Mouse (Mus musculus) cortical plate, adult 2 months (tissue): Measurements from ENCODE around the gene Sec31b.

Source experiments
- CTCF ChIP-seq: fragments of 200-500 bp; IDR thresholded peaks from 2 replicates; pipeline ENCODE4 v1.5.1; 2011; ENCODE audit warnings: mild to moderate bottlenecking, control low read depth, low read length; ENCODE audit not compliant: insufficient read depth; ENCODE audit errors: extremely low read depth
- POLR2A ChIP-seq: fragments of 200-500 bp; IDR thresholded peaks from 2 replicates; pipeline ENCODE4 v1.6.1; 2011; ENCODE audit warnings: mild to moderate bottlenecking, low read length, control low read depth; ENCODE audit not compliant: insufficient read depth; ENCODE audit errors: extremely low read depth

DNA sequence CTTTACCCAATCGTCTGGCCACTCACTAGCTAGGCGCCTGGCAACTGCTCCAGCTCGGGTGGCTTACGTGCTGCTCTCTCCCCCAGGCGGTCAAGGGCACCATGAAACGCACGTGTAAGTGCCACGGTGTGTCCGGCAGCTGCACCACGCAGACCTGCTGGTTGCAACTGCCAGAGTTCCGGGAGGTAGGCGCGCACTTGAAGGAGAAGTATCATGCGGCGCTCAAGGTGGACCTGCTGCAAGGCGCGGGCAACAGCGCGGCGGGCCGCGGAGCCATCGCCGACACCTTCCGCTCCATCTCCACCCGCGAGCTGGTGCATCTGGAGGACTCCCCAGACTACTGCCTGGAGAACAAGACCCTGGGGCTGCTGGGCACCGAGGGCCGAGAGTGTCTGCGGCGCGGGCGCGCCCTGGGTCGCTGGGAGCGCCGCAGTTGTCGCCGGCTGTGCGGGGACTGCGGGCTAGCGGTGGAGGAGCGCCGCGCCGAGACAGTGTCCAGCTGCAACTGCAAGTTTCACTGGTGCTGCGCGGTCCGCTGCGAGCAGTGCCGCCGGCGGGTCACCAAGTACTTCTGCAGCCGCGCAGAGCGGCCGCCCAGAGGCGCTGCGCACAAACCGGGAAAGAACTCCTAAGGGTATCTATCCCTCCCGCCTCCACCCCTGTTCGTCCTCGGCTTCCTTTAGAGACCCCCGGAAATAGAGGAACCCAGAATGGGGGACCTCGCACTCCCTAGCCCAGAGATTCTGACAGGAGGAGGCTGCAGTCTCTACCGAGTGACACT lies 34.0 kb downstream of the Sec31b start:
- TF ChIP-seq CTCF, result no peak
- no peak for TF ChIP-seq POLR2A
